Mouse (Mus musculus) heart, embryonic 11.5 days (tissue): Measurements from ENCODE around the gene Meioc. TPM values are rescaled to one million over a fixed set of nuclear protein-coding genes. Genes with fewer than 3 reads are reported as not detected.

Experiments
- microRNA-seq: library from miRNA; unstranded; fragments of <30 nt; microRNA quantifications from one replicate; pipeline ENCODE4, GENCODE M21; 2016; ENCODE audit warnings: borderline number of aligned reads
- polyA plus RNA-seq: library from polyadenylated mRNA; unstranded; fragments of >200 nt; fragmentation: Nextera tagmentation; extraction: Ambion mirVana; gene quantifications from 2 replicates; pipeline ENCODE4 v1.2.1, GENCODE M21; 2014

Meioc gene
- polyA plus RNA-seq, 1 experiment from 2014 or later, result 1.1 TPM

Small RNAs within 50 kb of the gene (microRNA-seq; reads per million reads assigned to microRNA genes)
- not detected for gene Gm22920

Other genes starting within 250 kb of the Meioc start
- 110 and 113 TPM in 2 replicates for gene Grn, start 233.4 kb upstream of the Meioc start, polyA plus RNA-seq
- 3.1 and 5.1 TPM in 2 replicates for gene Fam171a2, start 216.0 kb upstream of the Meioc start, polyA plus RNA-seq
- 8.5 and 15.8 TPM in 2 replicates for gene Itga2b, start 193.6 kb upstream of the Meioc start, polyA plus RNA-seq
- 26.4 and 36.5 TPM in 2 replicates for gene Gpatch8, start 107.3 kb upstream of the Meioc start, polyA plus RNA-seq
- 13.6 and 13.9 TPM in 2 replicates for gene Gm11627, start 84.3 kb upstream of the Meioc start, polyA plus RNA-seq
- gene Fzd2, start 59.3 kb upstream of the Meioc start, polyA plus RNA-seq, result 23.9 and 25.0 TPM in 2 replicates
- 39.5 and 41.8 TPM in 2 replicates for gene Ccdc43, start 34.1 kb downstream of the Meioc start, polyA plus RNA-seq
- 5.4 and 6.7 TPM in 2 replicates for gene Adam11, start 97.7 kb downstream of the Meioc start, polyA plus RNA-seq
- gene Gjc1, start 156.0 kb downstream of the Meioc start, polyA plus RNA-seq, result 56.6 and 59.7 TPM in 2 replicates
- gene Higd1b, start 172.1 kb downstream of the Meioc start, polyA plus RNA-seq, result not detected in 2 replicates
- 136 and 149 TPM in 2 replicates for gene Eftud2, start 217.3 kb downstream of the Meioc start, polyA plus RNA-seq
- gene Ccdc103, start 217.5 kb downstream of the Meioc start, polyA plus RNA-seq, result 0.42 and 0.56 TPM in 2 replicates
- not detected in 2 replicates for gene Fam187a, start 221.5 kb downstream of the Meioc start, polyA plus RNA-seq
- gene Gfap, start 237.2 kb downstream of the Meioc start, polyA plus RNA-seq, result 0.18 and 0.20 TPM in 2 replicates